Mouse (Mus musculus) thymus, adult 2 months (tissue): ENCODE results near the gene Agrp.

Experiments used
- CTCF ChIP-seq: fragments of 200-500 bp; IDR thresholded peaks from 2 replicates; pipeline ENCODE4 v1.5.1; 2012; ENCODE audit warnings: mild to moderate bottlenecking, control low read depth, low read length, moderate library complexity, borderline replicate concordance; ENCODE audit not compliant: control insufficient read depth, poor library complexity, insufficient read depth; ENCODE audit errors: extremely low read depth
- POLR2A ChIP-seq: fragments of 200-500 bp; IDR thresholded peaks from 2 replicates; pipeline ENCODE4 v1.6.1; 2012; ENCODE audit warnings: mild to moderate bottlenecking, low read length, control low read depth, moderate library complexity; ENCODE audit not compliant: control insufficient read depth, poor library complexity, insufficient read depth; ENCODE audit errors: extremely low read depth

GRCm38 (mm10) chr8:105529271-105529670 is 107.9 kb downstream of the Agrp start:
- TF ChIP-seq CTCF (no peak), POLR2A (no peak)
